Mouse (Mus musculus): ENCODE data around the gene Fmo3.

GRCm38 (mm10) chr1:162931310-162931875 lies 52.9 kb downstream of the Fmo3 start:
- TF ChIP-seq CTCF (IDR thresholded peaks at IDR 0.05; ENCODE audit: control insufficient read depth, insufficient read depth, insufficient replicate concordance, low read depth, low read length) (no peak), POLR2A (IDR thresholded peaks at IDR 0.05; ENCODE audit: control insufficient read depth, low read depth, low read length) (no peak)
